Mouse (Mus musculus): ENCODE data around the gene Ap2a2.

- no peak for TF ChIP-seq CTCF (IDR thresholded peaks at IDR 0.05 in 2 of 3, conservative IDR thresholded peaks at IDR 0.05 in 1 of 3; ENCODE audit: control insufficient read depth in 1 of 3, insufficient read depth in 1 of 3, low read depth in 2 of 3, low read length in 3 of 3, poor library complexity in 1 of 3, severe bottlenecking in 1 of 3)
- TF ChIP-seq POLR2A (IDR thresholded peaks at IDR 0.05; ENCODE audit: control insufficient read depth in 1 of 2, insufficient read depth in 1 of 2, low read depth in 1 of 2, low read length in 2 of 2, poor library complexity in 1 of 2): no peak
- TF ChIP-seq MAZ (IDR thresholded peaks at IDR 0.05; ENCODE audit: low read depth, low read length): no peak
- TF ChIP-seq TCF12 (IDR thresholded peaks at IDR 0.05; ENCODE audit: low read depth, low read length): no peak
- no peak for TF ChIP-seq EP300 (IDR thresholded peaks at IDR 0.05; ENCODE audit: low read depth in 1 of 2, low read length in 2 of 2)
- peak; percentile 16; the same call in 1 of the 2 replicates for TF ChIP-seq GATA1 (IDR thresholded peaks at IDR 0.05; ENCODE audit: low read depth, low read length)
- TF ChIP-seq ELF1 (IDR thresholded peaks at IDR 0.05; ENCODE audit: low read depth, low read length): no peak
- peak; percentile 77 for TF ChIP-seq MAX (IDR thresholded peaks at IDR 0.05; ENCODE audit: low read length)
- peak; percentile 73 for TF ChIP-seq MYC (IDR thresholded peaks at IDR 0.05; ENCODE audit: low read depth, low read length)
Observed at GRCm38 (mm10) chr7:141538852-141539555, 23.0 kb upstream of the Ap2a2 start.
